Mouse (Mus musculus): ENCODE measurements at regions not wholly inside any gene's neighbourhood (a gene's known extent, or its start where the extent isn't known, plus 50 kb on each side); places are given as distances from the start of the nearest gene placed in this dataset.

DNA sequence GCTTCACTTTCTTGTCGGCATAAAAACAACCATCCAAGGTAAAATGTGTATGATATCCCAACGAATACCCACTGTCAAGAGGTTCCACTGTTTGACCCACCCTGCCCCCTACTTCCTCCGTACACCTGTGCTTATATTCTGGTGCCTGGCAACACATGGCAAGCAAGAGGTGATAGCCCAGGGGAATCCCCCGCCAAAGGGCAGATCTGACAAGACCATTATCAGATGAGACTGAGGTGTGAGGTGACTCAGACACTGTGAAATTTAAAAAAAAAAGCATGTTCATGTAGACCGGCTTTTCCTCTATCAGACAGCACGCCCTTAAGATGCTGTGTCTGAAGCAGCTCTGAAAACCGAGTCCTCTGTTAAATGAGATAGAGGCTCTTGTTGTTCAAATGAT lies 89.4 kb upstream of the Bach2 start:
- DNase-seq (ENCODE audit: low spot score in 2 of 2): no peak

DNA sequence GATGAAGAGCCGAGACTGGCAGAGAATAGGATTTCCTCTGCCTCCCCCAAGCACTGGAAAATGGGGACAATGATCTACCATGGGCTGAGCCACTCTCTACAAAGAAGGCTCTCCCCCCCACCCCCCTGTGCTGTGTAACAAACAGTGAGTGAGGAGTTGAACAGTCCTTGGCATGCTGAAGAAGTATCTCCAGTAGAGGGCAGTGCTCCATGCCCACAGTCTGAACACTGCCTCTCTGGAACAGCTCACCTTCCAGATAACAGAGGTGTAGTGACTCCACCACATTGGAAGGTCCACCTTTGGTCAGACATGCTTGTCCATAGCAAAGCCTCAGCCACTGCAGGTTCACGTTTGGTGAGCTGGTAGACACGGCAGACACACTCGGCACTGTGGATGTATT lies 85.2 kb upstream of the Bach2 start:
- no peak for DNase-seq (ENCODE audit: low spot score in 2 of 2)

DNA sequence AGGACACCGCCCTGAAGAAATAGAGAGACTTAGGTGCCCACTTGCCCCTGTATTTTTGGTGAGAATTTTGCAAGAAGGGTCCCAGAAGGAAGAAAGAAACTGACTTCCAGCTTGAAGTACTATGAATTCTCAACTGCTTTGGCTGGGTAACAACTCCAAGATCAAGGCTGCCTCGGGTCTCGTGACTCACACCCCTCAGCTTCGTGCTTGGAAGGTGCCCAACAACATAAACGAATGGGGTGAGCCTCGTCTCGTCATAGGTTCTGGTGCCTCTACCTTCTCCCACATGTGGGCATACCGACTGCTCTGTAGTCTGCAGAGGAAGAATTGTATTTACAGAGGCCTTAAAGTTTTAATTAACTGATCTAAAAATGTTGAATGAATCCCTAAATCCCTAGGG lies 81.6 kb upstream of the Bach2 start:
- no peak for DNase-seq (ENCODE audit: low spot score in 2 of 2)

DNA sequence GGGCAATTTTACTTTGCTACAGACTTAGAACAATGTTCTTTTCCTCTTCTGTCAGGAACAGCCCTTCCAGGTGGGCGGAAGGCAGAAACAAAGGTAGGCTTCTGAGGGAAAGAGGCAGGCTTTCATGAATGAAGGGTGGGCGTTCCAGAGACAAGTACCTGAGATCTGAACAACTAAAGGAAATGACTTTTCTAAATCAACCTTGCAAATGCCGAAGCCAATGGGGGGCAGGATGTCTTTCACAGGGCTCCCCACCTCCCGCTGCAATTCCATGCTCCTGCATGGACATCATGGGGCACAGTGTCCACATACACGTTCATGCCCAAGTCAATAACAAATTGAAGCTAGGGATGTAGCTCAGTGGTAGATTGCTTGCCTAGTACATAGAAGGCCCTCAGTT lies 80.2 kb upstream of the Bach2 start:
- DNase-seq (ENCODE audit: low spot score in 2 of 2): no peak

DNA sequence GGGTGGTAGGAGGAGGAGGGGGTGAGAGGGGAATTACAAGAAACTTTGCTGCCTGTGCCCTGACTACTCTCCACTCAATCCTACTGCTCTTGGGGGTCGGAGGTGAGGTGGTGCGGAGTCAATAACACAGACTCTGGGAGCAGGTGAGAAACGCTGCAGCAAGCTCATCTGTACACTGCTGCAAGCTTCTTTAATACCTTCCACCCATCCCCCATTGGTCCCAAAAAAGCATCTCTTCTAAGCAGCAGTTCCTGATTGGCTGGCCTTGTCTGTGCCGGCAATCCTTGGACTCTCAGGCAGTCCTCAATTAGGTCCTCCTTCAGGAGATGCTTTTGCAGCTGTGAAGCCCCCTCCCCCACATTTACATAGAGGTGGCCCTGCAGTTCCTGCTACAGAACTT lies 79.7 kb upstream of the Bach2 start:
- DNase-seq (ENCODE audit: low spot score in 2 of 2): no peak

DNA sequence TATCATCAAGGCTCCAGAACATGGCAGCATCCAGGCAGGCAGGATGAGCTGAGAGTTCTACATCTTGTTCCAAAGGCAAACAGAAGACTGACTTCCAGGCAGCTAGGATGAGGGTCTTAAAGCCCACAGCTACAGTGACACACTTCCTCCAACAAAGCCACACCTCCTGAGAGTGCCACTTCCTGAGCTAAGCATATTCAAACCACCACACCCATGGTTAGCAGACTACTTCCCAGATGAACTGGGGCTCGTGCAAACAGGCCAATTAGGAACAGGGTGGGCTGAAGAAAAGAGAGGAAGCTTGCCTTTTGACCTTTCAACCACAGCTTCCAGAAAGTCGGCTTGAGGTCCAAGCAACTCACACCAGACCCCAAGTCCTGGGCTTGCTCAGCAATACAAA lies 77.8 kb upstream of the Bach2 start:
- DNase-seq (ENCODE audit: low spot score in 2 of 2): no peak

DNA sequence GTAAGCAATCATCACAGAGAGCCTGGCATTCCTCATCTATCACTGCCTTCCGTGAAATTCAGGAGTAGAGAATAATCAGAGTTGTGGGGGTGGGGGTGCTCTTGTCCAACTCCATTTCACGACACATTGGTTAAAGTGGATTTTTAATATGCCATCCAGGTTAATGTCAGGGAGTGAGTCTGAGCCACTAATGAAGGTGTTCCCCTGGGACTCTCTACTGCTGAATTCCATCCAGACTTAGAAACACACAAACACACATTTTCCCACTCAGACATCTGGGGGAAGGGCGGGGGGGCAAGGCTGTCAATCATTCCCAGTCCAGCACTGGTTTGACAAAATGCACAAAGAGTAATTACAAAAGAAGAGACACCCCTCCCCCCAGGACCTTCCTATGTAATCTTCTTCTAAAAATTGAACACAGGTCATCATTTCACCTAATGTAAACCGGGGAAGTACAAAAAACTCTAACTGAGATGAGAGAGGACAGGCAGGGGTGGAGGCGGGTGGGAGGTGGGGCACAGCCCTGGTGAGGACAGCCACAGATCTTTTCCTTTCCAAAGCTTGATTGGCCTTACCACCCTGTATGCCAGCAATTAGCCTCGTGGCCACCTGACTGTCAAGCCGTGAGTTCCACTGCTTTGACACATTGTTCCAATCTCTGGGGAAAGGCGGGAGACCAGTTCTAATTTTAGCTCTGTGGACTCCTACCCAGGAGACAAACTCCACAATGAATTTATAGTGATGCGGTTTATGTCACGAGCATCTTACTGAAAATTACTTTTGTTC lies 76.5 kb upstream of the Bach2 start:
- no peak for DNase-seq (ENCODE audit: low spot score in 2 of 2)

DNA sequence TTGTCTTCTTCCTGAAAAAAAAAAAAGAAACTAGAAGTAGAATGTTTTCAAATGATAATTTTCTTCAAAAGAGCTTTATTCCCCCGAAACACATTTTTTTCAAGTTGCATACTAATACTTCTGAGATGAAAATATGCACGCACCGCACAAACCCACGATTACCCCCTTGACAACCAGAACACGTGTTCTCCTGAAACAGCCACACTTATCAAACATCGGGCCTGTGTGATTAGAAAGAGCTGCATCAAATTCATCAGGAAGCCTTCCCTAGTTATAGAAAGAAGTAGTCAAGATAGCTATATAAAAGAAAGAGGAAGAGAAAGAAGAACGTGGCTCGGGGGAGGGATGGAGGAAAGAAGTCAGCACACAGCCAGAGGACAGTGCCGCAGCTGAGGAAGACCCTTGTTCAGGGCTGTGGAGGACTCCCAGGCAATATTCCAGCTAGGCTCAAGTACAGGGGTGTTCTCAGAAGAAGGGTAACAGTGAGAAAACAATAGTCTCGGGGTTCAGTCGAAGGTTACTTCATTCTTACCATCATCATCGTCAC lies 75.8 kb upstream of the Bach2 start:
- no peak for DNase-seq (ENCODE audit: low spot score in 2 of 2)

DNA sequence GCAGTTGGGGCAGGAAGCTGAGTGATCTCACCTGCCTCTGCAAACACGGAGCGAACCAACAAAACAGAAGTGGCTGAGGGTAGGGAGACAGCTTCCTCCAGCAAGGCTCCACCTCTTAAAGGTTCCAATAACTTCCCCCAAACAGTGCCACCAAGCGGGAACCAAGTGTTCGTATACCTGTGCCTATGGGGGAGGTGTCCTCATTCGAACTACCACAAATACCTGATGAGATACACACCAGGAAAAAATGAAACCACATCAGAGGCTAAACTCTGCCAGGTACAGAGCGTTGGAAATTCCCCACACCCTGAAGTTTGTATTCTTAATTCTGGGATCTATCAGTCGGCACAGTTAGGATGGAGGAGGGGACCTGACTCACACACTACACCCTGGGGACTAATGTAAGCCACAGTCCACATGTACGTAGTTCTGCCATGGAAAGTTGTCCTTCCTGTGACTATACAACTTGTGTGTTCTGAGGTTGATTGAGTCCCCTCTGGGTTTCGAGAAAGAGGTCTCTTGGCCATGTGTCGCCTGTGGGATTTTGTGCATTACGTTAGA lies 74.4 kb upstream of the Bach2 start:
- DNase-seq (ENCODE audit: low spot score in 2 of 2): no peak

DNA sequence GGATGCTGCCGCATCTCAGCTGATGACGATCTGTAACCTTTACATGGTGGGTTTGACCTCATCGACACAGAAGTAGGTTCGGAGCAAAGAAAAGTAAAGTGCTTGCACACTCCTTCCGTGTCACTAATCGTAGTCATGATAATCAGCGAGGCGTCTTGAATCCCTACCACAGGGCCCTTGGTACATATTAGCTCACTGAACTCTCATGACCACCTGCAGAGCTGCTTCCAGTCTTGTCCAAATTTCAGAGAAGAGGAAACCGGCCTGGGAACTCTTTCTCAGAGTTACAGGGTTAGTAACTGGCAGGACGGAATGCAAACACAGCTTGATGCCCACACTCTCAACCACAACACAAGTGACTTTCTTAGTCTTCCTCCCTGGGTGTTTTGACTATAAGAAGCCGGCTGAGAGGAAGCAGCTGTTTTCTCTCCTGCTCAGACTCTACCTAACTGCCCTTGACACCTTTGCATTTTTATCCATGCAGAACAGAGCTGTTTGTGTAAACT lies 73.8 kb upstream of the Bach2 start:
- DNase-seq (ENCODE audit: low spot score in 2 of 2): no peak

DNA sequence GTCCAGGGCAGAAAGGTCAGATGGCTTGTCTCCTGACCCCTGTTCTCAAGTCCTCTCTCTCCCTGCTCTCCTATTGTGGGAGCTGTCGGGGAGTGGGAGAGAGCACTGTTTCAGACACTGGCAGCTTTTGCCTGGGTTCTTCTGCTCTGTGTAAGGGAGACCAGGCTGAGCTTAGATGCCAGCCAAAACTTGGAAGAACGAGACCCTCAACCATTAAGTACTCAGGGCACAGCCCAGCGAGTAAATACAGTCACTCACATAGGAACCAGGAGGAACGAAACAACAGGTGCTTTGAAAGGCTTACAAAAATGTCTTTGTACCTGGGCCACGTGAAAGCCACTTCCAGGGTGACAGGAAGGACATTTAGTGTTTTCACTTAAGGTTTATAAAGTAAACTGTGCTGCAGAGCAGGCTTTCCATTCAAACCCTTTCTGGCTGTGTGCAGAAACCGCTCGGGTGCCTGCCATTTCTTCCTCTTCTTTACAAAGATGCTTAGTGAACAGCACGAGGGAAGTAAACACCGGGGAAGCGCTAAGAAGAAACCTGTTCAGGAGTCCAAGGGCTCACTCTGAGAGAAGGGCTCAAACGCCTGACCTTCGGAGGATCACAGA lies 72.6 kb upstream of the Bach2 start:
- no peak for DNase-seq (ENCODE audit: low spot score in 2 of 2)

DNA sequence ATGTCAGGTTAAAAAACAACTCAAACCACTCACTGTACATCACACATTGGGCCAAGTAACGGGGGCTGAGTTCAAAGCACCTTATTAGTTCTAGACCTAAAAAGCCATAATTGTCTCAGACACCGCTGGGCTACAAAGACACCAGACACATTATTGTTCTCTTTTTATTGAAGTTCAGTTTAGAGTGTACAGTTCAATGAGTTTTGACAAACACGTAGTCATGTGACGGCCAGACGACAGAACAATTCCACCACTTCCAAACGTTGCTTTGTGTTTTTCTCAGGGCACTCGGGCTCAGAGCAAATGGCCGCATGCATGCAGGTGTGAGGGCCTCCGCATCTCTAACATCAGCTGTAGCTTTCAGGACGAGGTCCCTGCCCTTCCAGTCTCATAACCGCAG lies 71.5 kb upstream of the Bach2 start:
- no peak for DNase-seq (ENCODE audit: low spot score in 2 of 2)

DNA sequence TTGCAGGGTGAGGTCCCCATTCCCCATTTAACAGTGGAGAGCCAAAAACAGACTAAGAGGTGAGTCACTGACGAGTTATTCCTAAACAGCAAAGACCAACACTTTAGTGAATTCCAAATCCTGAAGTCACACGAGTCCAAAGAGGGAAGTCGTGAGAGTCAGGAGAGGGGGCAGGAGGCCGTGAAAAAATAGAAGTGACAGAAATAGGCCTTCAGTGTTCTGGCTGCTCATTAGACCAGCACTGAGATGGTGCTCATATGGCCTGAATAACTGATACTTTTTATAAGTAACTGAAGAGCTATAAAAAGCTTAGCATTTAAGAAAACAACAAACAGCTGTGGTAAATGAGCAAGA lies 68.5 kb upstream of the Bach2 start:
- no peak for DNase-seq (ENCODE audit: low spot score in 2 of 2)

DNA sequence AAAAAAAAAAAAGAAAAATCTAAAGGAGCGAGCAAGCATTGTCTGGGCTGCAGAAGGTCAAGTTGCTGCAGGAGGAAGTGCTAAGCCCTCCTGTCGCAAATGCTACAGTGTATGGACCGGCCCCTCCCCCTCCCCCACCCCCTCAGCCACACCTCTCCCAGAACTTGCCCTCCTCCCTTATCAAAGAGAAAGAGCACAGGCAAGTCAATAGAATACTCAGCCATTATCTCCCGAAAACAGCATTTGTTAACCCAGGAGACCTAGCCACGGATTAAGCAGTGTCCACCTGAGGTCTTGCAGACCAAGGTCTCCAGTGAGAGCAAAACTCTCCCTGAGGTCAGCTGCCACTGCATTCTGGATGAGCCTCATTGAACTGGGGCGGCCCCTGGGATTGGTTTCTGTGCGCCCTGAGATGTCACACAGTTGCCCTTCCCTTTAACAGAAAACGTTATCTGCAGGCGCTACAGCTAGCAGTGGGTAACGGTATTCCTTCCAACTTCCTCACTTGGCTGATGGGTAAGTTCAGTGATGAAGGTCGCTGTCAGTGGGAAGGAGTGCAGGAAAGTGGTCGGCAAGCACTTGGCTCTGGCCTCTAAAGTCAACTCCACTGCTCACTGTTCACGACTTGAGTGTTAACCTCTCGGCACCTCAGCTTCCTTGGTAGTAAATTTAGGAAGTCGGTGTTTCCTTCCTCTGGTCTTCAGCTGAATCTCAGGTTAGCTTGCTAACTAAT lies 68.0 kb upstream of the Bach2 start:
- no peak for DNase-seq (ENCODE audit: low spot score in 2 of 2)

DNA sequence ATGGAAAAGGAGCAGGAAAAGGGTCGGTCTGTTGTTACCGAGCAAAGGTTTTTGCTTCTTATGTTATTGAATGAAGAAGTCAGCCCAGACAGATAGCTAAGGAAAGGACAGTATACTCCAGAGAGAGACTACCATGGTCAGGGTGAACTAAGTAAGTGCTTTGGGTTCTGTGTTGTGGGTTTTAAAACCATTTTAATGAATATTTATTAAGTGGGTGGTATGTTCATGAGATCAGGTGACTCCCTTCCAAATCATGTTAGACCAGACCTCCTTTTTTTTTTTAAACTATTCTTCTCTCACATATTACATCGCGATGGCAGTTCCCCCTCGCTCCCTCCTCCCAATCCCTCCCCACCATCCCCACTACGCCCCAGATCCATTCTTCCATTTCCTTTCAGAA lies 67.3 kb upstream of the Bach2 start:
- no peak for DNase-seq (ENCODE audit: low spot score in 2 of 2)

DNA sequence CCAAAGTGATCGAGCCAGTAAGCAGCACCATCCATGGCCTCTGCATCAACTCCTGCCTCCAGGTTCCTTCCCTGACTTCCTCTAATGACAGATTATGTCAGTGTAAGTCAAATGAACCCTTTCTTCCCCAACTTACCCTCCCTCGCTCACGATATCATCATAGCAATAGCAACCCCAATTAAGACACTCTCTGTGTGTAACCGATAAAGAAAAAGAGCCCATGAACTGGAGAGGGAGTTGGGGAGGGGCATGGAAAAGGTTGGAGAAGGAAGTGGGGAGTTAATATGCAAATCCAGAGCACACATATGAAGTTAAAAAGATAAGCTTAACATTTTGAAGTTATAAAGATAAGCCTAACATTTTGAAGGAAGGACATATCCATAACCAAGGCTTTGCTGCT lies 65.6 kb upstream of the Bach2 start:
- no peak for DNase-seq (ENCODE audit: low spot score in 2 of 2)

DNA sequence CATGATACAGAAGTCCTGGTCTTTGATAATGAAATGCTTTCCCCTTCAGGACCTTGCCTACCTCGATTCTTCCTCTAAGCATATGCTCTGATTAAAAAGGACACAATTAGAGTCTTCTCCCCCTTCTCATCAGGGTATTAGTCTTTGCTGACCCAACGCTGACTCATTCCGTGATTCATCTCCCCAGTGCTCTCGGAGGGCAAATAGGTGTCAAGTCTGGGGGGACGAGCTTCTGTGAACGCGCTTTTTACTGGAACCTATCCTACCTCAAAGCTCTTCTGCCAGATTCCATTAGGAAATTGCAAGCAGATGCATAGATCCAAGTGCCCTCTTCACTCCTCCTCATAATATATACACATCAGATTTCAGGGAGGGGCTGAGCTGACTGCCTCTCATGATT lies 63.8 kb upstream of the Bach2 start:
- no peak for DNase-seq (ENCODE audit: low spot score in 2 of 2)

DNA sequence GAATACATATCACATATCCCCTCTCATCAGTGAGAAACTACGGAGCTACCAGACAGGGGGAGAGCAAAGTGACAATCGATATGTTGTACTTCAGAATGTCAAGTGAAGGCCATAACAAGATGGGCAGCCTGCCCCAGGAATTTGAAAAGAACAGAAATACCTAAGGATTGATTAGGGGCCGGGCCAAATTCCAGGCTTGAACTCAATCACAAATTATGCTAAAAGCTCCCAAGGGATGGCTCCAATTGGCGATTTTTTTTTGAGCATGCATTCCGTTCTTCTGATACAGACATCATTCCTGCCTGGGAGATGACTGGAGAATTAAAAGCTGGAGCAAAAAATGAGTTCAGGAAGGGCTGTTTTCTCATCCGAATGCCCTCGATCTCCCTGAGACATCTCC lies 63.4 kb upstream of the Bach2 start:
- no peak for DNase-seq (ENCODE audit: low spot score in 2 of 2)

DNA sequence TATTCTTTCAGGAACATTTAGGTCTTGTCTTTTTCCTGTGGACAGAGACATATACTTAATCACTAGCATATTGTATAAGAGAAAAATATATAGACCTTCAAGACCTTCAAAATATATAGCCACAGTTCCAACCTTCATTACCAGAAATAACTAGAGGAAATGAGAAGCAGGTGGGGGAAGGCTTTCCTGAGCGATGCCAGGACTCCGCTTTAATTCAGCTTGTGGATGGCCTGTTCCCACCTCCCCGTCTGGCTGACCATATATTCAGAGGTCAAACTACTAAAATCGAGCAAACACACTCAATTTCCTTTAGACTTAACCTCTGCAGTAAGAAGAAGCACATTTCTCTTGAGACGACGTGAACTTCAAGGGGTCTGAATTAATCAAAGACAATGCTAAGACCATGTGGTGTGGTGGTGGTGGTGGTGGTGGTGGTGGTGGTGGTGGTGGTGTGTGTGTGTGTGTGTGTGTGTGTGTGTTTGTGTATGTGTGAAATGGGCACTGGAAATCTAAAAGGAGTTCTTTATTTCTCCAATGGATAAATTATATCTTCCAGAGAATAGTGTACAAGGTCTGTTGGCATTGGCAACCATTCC lies 62.7 kb upstream of the Bach2 start:
- no peak for DNase-seq (ENCODE audit: low spot score in 2 of 2)

DNA sequence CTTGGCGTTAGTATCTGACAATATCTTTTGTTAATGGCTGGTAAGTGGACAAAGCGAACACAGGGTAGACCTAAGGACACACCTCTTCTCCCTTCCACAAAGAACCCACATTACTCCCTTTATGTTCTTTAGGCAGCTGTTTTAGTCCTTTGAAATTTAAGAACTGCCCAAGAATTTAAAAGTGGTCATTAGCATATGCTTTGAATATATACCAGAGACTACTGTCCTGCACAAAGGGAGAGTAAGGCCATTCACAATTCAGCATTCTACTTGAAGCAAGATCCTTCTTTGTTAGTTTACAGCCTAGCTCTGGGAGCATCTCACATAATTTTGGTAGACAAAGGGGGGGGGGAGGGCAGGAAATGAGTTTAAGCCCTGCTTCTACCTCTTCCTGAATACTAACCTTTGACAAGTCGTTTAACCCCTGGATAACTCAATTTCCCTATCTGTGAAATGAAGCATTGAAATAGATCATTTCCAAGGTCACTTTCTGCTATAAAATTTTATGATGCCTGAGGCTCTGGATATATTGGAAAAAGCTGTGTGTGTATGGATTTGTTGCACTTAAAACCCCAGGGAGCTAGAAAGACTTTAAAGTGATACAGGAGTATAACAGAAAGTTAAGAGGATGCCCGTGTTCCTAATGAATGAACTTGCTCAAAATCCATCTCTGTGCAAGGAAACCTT lies 62.0 kb upstream of the Bach2 start:
- DNase-seq (ENCODE audit: low spot score in 2 of 2): no peak

DNA sequence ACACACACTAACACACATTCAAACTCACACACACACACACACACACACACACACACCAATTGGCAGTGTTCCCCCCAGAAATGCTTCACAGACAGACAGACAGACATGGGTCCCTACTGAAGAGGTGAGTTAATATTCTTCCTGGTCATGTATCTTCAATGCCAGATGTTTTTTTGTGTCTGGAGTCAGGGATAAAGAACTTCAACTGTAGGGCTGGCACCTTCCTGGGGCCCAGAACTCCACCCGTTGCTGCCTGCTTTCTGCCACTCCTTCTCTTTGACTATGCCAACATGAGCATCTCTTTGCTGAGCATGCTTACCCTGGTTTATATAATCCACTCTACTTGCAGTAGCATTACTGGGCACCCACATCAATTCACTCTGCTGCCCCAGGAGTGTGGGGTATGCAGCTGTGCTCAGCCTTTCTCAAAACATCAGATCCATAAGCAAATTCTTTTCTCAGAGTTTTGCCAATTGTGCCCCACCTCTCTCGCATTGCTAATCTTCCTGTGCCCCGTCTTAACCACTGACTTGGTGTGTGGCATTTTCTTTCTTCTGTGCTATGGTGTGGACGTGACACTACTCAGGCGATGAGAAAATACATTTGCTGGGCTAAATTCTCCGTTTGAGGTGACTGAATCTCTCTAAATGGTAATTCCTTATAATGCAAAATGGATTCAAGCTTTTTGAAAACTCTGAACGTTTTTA lies 60.5 kb upstream of the Bach2 start:
- no peak for DNase-seq (ENCODE audit: low spot score in 2 of 2)
